Mouse (Mus musculus) midbrain, embryonic 15.5 days (tissue): ENCODE measurements around the gene Cep70. TPM values are rescaled to one million over a fixed set of nuclear protein-coding genes. Genes with fewer than 3 reads are reported as not detected.

Source experiments
- ATAC-seq: fragments of 200-750 bp; cut with Nextera tagmentation; replicated peaks from 2 replicates; pipeline ENCODE4 v1.8.0; 2017; ENCODE audit warnings: moderate TSS enrichment
- H3K27ac ChIP-seq: fragments of 300-500 bp; sonication (generic); 2 replicates; pipeline ENCODE4 v1.5.1; 2015; ENCODE audit warnings: mild to moderate bottlenecking, inconsistent platforms
- H3K27me3 ChIP-seq: fragments of 300-500 bp; sonication (generic); replicated peaks from 2 replicates; pipeline ENCODE4 v1.6.1; 2015; ENCODE audit warnings: inconsistent platforms
- H3K36me3 ChIP-seq: fragments of 300-500 bp; sonication (generic); replicated peaks from 2 replicates; pipeline ENCODE4 v1.6.1; 2015; ENCODE audit warnings: inconsistent platforms
- H3K4me1 ChIP-seq: fragments of 300-500 bp; sonication (generic); 2 replicates; pipeline ENCODE4 v1.6.1; 2015; ENCODE audit warnings: inconsistent platforms
- H3K4me2 ChIP-seq: fragments of 300-500 bp; sonication (generic); 2 replicates; pipeline ENCODE4 v1.6.1; 2015; ENCODE audit warnings: inconsistent platforms, mild to moderate bottlenecking, moderate library complexity
- H3K4me3 ChIP-seq: fragments of 300-500 bp; sonication (generic); 2 replicates; pipeline ENCODE4 v1.5.1; 2015; ENCODE audit warnings: mild to moderate bottlenecking, inconsistent platforms
- H3K9ac ChIP-seq: fragments of 300-500 bp; sonication (generic); 2 replicates; pipeline ENCODE4 v1.6.1; 2015; ENCODE audit warnings: mild to moderate bottlenecking, inconsistent platforms
- H3K9me3 ChIP-seq: fragments of 300-500 bp; sonication (generic); 2 replicates; pipeline ENCODE4 v1.6.1; 2016; ENCODE audit warnings: inconsistent platforms
- WGBS: fragments of 180-500 bp; shearing (Covaris S2); methylation state at CpG from one replicate; pipeline ENCODE4 v1.1.7; 2015; ENCODE audit warnings: mixed read lengths; 5-methylcytosine and 5-hydroxymethylcytosine counted together
- polyA plus RNA-seq: library from polyadenylated mRNA; unstranded; fragments of >200 nt; fragmentation: Nextera tagmentation; extraction: Ambion mirVana; gene quantifications from 2 replicates; pipeline ENCODE4 v1.2.1, GENCODE M21; 2015

The Cep70 gene
- polyA plus RNA-seq, result 62.6 and 63.5 TPM in 2 replicates

DNA sequence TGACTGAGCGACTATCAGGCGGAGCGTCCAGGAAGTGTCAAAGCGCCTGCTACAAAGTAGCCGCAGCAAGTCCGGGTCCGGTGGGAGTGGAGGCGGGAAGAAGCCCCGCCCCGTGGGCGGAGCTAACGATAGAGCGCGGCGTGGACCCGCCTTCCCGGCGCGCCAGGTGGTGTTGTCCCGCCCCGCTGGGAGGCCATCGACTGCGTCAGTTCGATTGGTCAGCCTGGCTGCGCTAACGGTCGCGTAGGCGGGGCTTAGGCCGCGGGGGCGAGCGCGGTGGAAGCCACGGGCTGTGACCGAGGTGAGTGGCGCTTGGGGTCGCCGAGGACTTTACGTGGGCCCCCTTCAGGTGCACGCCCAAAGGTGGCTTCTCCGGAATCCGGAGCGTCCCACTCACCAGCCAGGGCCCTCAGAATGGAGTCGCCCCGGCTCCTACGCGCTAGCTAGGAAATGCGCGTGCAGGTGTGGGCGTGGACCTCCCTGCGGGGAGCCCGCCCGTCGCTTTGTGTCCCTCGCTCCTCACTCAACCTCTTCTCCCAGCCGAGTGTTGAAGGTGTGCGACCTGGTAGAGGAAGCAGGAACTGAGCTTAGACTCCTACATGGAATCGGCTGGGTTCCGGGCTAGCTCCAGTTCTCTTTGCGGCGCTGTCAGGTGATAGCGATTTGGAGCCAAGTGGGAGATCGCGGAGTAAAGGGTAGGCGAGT lies at the start of gene Cep70:
TSS of gene Cep70 (plus strand) at position 178 of the 705 bp plus-strand sequence.
- Histone ChIP-seq H3K36me3 (no peaks in the 10 kb centered on the region; the same call in 1 of the 2 replicates), H3K4me2 (peak within 1 kb of the TSS; percentile 66), H3K4me1 (peaks cover 25% of the 10 kb centered on the region), H3K27ac (peak within 1 kb of the TSS; percentile 80), H3K9ac (peak within 1 kb of the TSS; percentile 44), H3K9me3 (no peaks in the 10 kb centered on the region), H3K27me3 (no peaks in the 10 kb centered on the region), H3K4me3 (peak within 1 kb of the TSS; percentile 53)
- under 1% methylated on average over 66 of the region's 66 CpGs for WGBS
- peak; percentile 95 for ATAC-seq

DNA sequence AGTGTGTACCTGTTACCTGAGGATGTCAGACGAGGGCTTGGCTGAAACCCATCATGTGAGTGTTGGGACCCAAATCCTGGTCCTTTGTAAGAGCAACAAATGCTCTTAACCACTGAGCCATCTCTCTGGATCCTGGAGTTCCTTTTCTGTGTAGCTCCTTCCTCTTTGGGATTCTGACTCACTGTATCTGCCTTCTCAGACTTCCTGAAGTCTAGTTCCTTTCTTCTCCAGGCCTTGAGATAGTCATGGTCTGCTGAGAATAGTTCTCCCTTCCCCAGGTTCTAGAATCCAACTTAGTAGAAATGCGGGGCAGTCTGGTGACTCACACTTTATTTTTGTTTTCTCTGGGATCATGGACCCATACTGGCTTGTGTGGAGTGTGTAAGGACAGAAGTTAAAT lies 30.5 kb upstream of the Cep70 start:
- no peaks in the 10 kb centered on the region for H3K27me3 ChIP-seq
- no peaks in the 10 kb centered on the region for H3K4me1 ChIP-seq
- no peak for ATAC-seq
- H3K4me3 ChIP-seq, result no peak overlapping the region
- H3K9ac ChIP-seq, result no peak overlapping the region
- WGBS, result 78% methylated on average over 2 of the region's 2 CpGs
- H3K9me3 ChIP-seq, result no peaks in the 10 kb centered on the region
- H3K36me3 ChIP-seq, result no peaks in the 10 kb centered on the region
- H3K27ac ChIP-seq, result no peak overlapping the region
- H3K4me2 ChIP-seq, result no peak overlapping the region

DNA sequence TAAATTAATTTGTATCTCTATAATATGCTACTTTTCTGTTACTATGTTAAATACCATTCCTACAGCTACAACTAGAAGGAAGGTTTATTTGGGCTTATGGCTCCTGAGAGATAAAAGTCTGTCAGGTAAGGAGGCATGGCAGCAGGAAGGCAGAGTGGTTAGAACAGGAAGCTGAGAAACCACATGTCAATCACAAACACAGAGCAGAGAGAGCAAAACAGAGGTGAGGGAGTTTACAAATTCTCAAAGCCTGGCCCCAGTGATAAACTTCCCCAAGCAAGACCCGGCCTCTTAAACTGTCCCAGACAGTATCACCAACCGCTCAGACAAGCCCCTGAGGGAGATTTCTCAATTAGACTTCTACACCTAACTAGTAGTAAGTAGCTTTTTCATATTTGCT lies 27.0 kb upstream of the Cep70 start:
- no peak overlapping the region for H3K4me3 ChIP-seq
- no peaks in the 10 kb centered on the region for H3K36me3 ChIP-seq
- no peak for ATAC-seq
- no peaks in the 10 kb centered on the region for H3K4me1 ChIP-seq
- no peaks in the 10 kb centered on the region for H3K27me3 ChIP-seq
- 79% methylated on average over 2 of the region's 2 CpGs for WGBS
- no peak overlapping the region for H3K27ac ChIP-seq
- H3K4me2 ChIP-seq, result no peak overlapping the region
- H3K9ac ChIP-seq, result no peak overlapping the region
- H3K9me3 ChIP-seq, result no peaks in the 10 kb centered on the region

DNA sequence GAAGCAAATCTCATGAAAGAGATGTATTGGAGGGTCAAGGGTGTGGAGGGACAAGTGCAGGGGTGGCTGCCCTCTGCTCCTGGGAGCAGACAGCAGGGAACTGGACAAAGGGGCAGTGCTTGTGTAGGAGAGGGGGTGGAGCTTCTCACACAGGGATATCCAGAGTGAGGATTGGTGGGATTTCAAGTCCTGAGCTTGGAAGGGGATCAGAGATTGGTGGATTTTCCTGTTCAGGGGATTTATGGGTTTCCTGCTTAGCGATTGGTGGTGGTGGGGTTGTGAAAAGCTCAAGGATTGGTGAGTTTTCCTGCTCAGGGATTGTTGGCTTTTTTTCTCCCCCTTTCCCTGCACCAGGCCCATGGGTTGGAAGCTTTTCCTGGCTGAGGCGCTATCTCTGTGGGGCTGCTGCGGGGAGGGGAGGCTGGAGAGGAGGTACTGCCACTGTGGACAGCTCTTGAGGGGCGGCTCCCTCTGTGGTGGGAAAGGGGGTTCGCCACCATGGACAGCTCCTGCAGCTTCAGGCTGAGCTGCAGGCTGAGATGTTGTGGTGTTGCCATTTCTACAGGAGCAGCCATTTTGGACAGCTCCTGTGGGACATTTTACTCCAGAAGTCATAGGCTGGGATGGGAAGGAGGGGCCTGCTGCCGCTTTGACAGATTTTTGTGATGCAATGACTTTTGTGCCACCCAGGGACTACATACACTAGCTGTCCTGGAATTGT lies 25.0 kb upstream of the Cep70 start:
- Histone ChIP-seq H3K36me3 (no peaks in the 10 kb centered on the region), H3K9me3 (no peaks in the 10 kb centered on the region), H3K27me3 (no peaks in the 10 kb centered on the region), H3K4me2 (no peak overlapping the region), H3K27ac (no peak overlapping the region), H3K4me3 (no peak overlapping the region), H3K9ac (no peak overlapping the region), H3K4me1 (no peaks in the 10 kb centered on the region)
- WGBS, result 29% methylated on average over 6 of the region's 6 CpGs
- ATAC-seq, result no peak

DNA sequence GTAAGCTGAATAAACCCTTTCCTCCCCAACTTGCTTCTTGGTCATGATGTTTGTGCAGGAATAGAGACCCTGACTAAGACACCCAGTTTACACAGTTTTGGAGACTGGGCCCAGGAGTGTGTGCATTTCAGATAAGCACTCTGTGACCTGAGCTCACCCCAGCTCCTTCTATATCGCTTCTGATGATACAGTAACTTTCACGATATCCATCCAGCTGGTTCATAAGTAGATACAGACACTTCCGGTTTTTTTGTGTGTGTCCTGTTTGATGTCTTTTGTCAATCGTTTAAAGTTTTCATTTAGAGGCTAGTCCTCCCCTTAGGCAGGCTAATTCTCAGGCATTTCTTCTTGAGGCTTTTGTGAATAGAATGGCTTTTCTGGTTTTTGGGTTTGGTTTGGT lies 21.5 kb upstream of the Cep70 start:
- Histone ChIP-seq H3K4me2 (no peak overlapping the region), H3K27me3 (no peaks in the 10 kb centered on the region), H3K9me3 (no peaks in the 10 kb centered on the region), H3K4me3 (no peak overlapping the region), H3K4me1 (no peaks in the 10 kb centered on the region), H3K36me3 (no peaks in the 10 kb centered on the region), H3K27ac (no peak overlapping the region), H3K9ac (no peak overlapping the region)
- no peak for ATAC-seq
- WGBS, result 94% methylated on average over 4 of the region's 4 CpGs

DNA sequence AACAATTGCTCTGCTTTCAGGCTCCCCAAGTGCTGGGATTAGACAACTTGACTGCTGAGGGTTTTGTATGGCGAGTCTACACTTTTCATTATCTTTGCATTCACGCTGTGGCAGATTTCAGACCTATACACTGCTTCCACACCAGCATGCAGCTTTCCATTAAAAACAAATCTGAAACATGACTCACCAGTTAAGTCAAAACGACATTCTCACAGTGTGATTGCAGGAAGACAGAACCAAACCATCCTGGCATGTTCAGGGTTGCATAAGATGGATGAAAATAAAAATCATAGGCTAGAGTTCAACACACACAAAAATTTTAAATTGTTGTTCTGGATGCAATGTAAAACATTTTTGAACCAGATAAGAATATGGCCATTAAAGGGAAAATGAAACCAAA lies 18.6 kb upstream of the Cep70 start:
- H3K4me1 ChIP-seq, result no peaks in the 10 kb centered on the region
- no peak overlapping the region for H3K4me2 ChIP-seq
- no peaks in the 10 kb centered on the region for H3K36me3 ChIP-seq
- H3K27ac ChIP-seq, result no peak overlapping the region
- H3K9me3 ChIP-seq, result no peaks in the 10 kb centered on the region
- no peaks in the 10 kb centered on the region for H3K27me3 ChIP-seq
- no peak overlapping the region for H3K4me3 ChIP-seq
- H3K9ac ChIP-seq, result no peak overlapping the region
- 43% methylated on average over 3 of the region's 3 CpGs for WGBS
- ATAC-seq, result no peak

DNA sequence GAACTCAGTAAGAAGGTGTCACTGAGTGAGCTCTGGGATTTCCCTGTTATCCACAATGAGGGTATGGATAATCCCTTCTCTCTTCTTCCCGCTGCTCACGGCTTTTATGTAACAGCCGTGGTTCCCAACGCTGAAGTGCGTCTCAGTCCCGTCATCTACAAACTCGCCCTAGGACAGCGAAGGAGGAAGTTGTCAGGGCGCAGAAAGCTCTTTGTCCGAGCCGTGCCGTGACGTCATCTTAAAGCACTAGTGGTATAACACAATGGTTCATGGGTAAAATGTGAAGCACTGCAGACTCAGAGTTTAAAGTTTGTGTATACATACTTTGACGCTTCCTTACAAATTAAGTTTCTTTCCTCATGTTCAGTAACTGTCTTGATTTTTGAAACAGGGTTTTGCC lies 13.7 kb upstream of the Cep70 start:
- H3K27me3 ChIP-seq, result no peaks in the 10 kb centered on the region
- no peak for ATAC-seq
- 85% methylated on average over 14 of the region's 14 CpGs for WGBS

DNA sequence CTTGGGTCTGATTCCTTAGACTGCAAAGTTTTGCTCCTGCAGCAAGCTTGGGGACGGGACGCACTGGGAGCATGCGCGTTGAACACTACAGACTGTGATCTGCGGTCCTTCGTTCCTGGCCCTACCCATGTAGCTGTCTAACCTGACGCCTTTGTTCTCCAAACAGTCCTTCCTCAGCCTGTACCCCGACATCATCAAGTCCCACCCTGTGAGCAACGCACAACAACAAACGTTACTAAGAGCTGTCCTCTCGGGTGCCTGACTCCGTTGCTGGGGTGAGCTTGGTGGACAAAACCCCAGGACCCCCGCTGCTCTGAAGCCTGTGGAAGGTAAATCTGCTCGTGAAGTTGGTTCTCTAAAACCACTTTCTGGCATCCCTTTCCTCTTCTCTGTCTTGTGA lies 6.0 kb upstream of the Cep70 start, which contains the start of gene Faiml:
TSS of gene Faiml (minus strand) at position 101 of the 400 bp plus-strand sequence.
- no peak within 1 kb of the TSS for H3K4me2 ChIP-seq
- no peaks in the 10 kb centered on the region for H3K9me3 ChIP-seq
- no peak within 1 kb of the TSS for H3K9ac ChIP-seq
- no peak within 1 kb of the TSS for H3K4me3 ChIP-seq
- ATAC-seq, result no peak
- no peak within 1 kb of the TSS for H3K27ac ChIP-seq
- no peaks in the 10 kb centered on the region for H3K4me1 ChIP-seq
- WGBS, result 85% methylated on average over 14 of the region's 14 CpGs
- H3K36me3 ChIP-seq, result no peaks in the 10 kb centered on the region
- H3K27me3 ChIP-seq, result no peaks in the 10 kb centered on the region

More for the DNA sequence above, 13.7 kb upstream of the Cep70 start:
- Histone ChIP-seq H3K9ac (no peak overlapping the region), H3K9me3 (no peaks in the 10 kb centered on the region), H3K36me3 (no peaks in the 10 kb centered on the region), H3K4me1 (no peaks in the 10 kb centered on the region), H3K27ac (no peak overlapping the region), H3K4me2 (no peak overlapping the region), H3K4me3 (no peak overlapping the region)

DNA sequence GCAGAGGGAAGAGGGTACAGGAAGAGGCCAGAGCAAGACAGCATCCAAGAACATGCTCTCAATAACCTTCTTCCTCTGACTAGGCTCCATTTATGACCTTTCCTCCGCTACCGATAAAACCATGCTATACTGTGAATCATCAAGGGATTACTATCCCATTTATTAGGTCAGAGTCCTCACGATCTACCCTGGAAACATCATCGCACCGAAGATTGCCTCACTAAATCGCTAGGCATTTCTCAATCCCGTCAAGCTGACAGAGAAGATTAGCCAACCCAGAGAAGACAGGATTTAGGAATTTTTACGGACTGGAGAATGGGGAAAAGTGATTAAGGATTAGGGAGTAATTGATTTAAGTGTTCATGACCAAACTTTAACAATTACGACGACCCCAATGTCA lies 4.9 kb upstream of the Cep70 start:
- no peak for ATAC-seq
- Histone ChIP-seq H3K4me3 (no peak overlapping the region), H3K36me3 (no peaks in the 10 kb centered on the region), H3K9me3 (no peaks in the 10 kb centered on the region), H3K27ac (no peak overlapping the region), H3K4me2 (no peak overlapping the region), H3K4me1 (peaks cover 7% of the 10 kb centered on the region), H3K27me3 (no peaks in the 10 kb centered on the region), H3K9ac (no peak overlapping the region)
- 65% methylated on average over 10 of the region's 10 CpGs for WGBS

DNA sequence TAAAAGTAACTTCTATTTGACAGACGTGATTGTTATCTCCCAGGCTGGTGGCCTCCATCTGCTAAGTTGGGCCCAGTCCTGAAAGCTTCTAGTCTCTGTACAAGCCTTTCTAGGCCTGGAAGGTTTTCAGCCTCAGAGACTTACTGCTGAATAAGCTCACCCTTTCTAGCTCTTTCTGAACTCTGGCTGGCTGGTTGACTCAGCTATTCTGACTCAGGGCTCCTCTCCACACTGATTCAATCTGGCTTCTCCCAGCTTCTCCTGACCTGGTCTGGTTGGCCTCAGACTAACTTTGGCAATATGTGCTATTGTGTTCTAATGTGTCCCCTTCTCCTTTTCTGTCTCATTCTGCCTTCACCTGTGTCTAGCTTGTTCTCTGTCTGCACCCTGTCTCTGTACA lies 3.9 kb upstream of the Cep70 start:
- no peaks in the 10 kb centered on the region for H3K9me3 ChIP-seq
- no peak overlapping the region for H3K4me2 ChIP-seq
- no peak overlapping the region for H3K27ac ChIP-seq
- H3K4me1 ChIP-seq, result peaks cover 7% of the 10 kb centered on the region
- no peak for ATAC-seq
- H3K27me3 ChIP-seq, result no peaks in the 10 kb centered on the region
- no peak overlapping the region for H3K4me3 ChIP-seq
- no peak overlapping the region for H3K9ac ChIP-seq
- 85% methylated on average over 1 of the region's 1 CpGs for WGBS
- no peaks in the 10 kb centered on the region for H3K36me3 ChIP-seq

DNA sequence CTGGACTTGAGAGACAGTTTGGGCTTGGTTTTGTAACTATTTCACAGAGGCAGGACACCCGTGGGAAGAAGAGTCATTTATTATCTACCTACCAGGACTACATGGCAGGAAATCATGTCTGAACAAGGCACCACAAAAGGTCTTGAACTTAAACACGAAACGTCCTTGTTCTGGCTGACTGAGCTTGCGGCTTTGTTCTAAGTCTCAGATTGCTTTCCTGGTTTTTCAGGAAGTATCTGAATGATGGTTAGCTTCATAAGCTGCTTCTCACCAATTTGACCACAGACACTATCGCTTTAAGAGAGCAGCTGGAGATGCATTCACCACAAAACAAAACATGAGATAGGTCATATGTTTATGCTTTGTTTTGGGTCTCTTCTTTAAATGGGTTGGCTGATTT lies 2.6 kb upstream of the Cep70 start:
- Histone ChIP-seq H3K9ac (no peak overlapping the region), H3K9me3 (no peaks in the 10 kb centered on the region), H3K27ac (no peak overlapping the region), H3K36me3 (no peaks in the 10 kb centered on the region), H3K4me2 (no peak overlapping the region), H3K4me1 (peaks cover 20% of the 10 kb centered on the region), H3K27me3 (no peaks in the 10 kb centered on the region), H3K4me3 (no peak overlapping the region)
- ATAC-seq, result no peak
- WGBS, result 80% methylated on average over 5 of the region's 5 CpGs

DNA sequence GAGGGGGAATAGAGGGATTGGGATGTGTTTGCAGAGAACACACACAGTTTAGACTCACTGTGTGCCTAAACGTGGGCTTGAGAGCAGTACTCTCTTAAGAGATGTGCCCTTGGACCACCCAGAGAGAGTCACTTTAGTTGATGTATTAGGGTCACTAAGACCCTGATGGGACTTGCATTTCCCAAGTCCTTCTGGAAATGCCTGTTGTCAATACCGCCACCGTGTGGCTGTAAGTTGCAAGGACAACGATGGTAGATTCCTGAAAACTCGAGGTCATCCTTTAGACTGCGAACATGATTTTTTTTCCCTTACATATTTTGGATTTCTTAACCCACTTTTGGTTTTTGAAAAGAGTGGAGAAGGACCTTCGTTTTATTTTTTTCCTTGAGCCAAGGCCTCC lies 1.1 kb upstream of the Cep70 start:
- Histone ChIP-seq H3K36me3 (no peaks in the 10 kb centered on the region), H3K9me3 (no peaks in the 10 kb centered on the region), H3K27ac (no peak overlapping the region), H3K4me1 (peaks cover 21% of the 10 kb centered on the region), H3K4me2 (peak overlapping the region; percentile 66), H3K9ac (no peak overlapping the region), H3K27me3 (no peaks in the 10 kb centered on the region), H3K4me3 (no peak overlapping the region)
- 3% methylated on average over 7 of the region's 7 CpGs for WGBS
- ATAC-seq, result no peak
